Mouse (Mus musculus) skeletal muscle tissue, adult 2 months (tissue): ENCODE results near the gene Rb1.
A peak's percentile ranks its signal among the peaks of the same experiment; 100 is the strongest.

Experiments used
- DNase-seq: peaks from one replicate; pipeline ENCODE4 v3.0.0-alpha.2; 2012; ENCODE audit warnings: low read depth, low spot score

Gene Rb1

DNA sequence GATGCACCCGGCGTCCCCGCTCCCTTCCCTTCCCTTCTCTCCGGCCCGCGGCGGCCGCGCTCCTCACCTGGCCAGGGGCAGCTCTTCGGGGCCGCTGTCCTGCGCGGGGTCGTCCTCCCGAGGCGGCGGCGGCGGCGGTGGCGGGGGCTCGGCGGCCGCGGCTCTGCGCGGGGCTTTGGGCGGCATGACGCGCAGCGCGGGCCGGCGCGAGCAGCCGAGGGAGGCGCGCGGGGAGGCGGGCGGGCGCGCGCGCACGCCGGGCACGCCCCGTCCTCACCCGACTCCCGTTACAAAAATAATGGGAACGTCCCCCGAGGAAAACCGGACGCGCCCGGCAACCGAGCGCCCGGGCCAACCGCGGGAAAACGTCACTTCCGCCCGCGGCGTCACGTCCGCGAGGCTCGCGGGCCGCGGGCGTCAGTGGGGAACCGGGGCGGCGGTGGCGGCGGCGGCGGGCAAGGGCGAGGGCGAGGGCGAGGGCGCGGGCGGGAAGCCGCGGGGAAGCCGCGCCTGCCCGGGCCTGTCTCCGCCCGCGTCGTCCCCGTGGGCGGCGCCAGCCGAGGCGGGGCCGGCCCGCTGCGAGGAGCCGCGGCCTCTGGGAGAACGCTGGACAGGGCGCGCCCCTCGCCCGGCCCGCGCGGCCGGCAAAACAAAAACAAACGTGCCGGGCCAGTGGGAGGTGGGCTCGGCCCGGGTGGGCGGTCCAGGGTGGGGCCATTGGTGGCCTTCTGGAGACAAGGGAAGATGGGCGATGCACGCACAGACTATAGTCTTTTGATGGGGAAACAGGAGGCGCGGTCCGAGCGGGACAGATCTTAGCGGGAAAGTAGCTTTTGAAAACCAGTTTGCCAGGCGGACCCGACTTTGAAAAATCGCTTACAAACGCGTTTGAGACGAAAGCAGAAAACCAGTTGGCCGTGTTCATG, at the start of gene Rb1:
Gene Rb1, minus strand, starts transcription at position 367 of the 926 bp plus-strand sequence.
- DNase-seq = peak; percentile 76

- peak; percentile 59 for DNase-seq
Measured at GRCm38 (mm10) chr14:73374315-73374890, 48.8 kb upstream of the Rb1 start.

GRCm38 (mm10) chr14:73373606-73374005, 48.0 kb upstream of the Rb1 start:
- DNase-seq = no peak

DNA sequence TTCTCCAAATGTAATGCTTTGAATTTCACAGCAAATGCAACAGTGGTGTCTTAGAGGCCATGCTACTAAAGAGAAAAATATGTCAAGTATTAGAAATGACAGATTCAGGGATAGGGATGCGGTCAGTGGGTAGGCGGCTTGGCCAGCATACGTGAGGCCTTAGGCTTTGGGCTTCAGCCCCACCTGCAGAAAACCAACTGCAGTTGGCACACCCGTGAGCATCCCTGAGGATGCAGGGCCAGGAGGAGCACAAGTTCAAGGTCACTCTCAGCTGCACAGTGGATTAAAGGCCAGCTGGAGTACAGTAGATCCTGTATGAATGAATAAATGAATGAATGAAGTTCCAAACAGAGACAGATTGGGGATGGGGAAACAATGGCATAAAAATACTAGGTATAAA, 47.4 kb upstream of the Rb1 start:
- DNase-seq = no peak

- DNase-seq = no peak
Measured at GRCm38 (mm10) chr14:73371577-73371976, 46.0 kb upstream of the Rb1 start.

- no peak for DNase-seq
Measured at GRCm38 (mm10) chr14:73370695-73371372, 45.2 kb upstream of the Rb1 start.

DNA sequence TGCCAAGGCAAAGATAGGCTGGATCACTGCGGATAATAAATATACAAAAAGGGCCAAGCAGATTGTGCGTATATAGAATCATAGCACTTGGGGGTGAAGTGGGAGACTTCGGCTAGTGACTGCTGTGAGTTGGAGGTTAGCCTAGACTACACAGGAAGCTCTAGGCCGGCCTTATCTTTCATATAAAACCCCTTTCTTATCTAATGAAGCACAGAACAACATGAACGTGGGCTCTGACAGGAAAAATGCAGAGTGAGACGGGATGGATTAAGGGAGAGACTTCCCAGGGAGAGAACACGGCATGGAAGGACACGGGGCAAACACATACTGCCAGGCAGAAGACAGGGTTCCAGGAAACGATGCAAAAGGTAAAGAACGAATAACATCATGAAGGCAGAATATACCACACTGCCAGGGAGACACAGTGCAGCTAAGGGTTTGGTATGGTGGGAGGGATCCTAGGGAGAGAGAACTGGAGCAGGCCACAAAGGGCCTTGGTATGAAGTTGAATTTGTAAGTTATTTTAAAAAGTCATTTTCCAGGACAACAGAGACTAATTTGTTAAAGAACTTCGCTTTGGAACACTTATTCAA, 44.6 kb upstream of the Rb1 start:
- DNase-seq = no peak

DNA sequence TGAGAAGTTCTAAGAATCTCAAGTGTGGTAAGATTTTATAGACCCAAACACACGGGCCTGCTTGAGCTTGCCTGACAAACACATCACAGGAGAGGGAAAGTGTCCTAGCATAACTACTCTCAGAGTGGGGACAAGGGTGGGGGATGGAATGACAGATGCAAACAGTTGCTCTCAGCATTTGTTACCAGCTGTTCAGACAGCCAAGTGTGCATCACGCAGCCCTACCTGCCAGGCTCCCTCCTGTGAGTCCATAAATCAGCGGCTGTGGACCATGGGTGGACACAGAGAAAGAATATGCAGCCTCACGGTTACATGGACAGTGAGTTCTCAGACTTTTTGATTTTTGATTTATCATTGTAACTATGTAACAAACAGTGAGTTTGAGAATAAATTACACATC, 44.0 kb upstream of the Rb1 start:
- peak; percentile 62 for DNase-seq

DNA sequence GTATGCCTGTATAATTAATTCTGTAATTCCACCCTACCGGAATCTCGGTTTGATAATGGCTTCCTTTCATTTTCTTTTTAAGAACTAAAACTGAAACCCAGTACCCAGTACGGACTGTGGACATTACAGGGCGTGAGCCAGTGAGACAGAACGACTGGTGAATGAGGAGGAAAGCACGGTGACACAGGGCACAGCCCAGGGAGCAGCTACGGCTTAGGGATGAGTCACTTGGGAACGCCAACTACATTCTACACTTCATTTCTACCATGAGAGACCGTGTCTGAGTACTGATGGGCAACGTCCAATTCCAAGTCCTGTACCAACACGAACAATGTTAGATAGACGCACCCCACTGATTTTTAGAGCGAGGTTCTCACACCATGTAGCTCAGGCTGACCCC, 43.3 kb upstream of the Rb1 start:
- no peak for DNase-seq

DNA sequence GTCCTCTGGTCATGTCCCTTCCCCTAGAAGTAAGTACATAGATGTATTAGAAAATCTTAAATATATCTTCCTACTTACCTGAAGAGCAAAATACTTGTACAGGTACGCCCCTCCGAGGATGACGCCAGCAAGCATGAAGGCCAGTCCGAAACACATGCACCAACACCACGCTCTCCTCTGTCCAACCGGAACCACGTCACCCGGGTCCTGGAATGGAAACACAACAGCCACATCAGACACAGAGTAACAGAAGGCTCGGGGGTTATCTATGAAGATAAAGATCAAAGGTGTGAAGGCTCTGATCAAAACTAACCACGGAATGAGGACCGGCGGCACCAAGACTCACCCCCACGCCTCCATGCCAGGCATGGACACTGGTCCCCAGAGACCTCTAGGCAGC, 42.6 kb upstream of the Rb1 start:
- no peak for DNase-seq

GRCm38 (mm10) chr14:73366278-73366677, 40.7 kb upstream of the Rb1 start:
- no peak for DNase-seq

DNA sequence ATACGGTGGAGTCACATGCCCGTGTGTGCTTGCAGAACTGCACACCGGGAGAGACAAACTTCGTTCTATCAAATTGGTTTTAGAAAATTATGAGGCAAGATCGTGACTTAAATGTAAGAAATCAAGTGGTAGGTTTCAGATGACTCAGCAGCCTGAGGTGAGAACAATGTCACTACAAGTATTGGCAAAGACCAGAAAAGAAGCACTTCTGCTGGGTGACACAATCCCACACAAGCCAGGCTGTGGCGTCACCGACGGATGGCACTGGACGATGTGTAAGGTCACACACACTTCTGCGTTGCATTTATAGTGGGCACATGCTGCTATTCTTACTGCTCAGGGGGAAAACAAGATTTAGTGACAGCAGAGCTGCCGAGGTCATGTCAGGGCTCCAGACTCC, 38.2 kb upstream of the Rb1 start:
- no peak for DNase-seq

GRCm38 (mm10) chr14:73354700-73355099, 29.1 kb upstream of the Rb1 start:
- DNase-seq = no peak

DNA sequence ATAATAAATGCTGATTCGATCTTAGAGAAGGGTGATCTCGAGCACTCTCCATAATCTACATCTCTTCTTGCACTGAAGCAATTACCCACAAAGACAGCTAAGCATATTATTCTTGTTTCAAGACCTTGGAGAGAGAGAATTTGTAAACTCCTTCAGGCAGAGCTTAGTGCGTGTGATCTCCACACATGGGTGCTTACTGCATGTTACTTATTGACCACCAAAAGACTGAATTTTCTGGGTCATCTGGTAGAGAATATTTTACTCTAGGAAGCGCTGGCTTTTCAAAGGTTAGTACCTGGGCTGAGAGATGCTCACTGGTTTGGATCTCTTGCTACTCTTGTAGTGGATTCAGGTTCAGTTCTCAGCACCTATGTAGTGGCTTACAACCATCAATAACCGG, 25.5 kb upstream of the Rb1 start:
- no peak for DNase-seq

DNA sequence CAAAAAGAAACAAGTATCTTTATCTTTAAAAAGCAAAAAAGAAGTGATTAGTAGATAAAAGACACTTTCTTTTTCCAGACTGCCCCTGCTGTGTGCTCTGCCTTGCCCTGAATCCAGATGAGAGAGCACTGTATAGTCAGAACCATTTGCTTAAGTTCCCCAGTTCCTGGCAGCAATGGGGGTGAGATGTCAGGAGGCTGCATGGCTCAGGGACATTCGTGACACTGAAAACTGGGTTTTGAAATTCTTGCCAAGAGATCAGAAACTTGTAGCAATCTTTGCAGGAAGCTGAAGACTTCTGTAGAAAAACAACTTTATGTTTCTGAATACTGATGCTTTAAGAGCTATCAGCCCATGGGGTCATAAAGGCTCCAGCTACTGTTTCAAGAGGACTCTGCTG, 24.4 kb upstream of the Rb1 start:
- no peak for DNase-seq

DNA sequence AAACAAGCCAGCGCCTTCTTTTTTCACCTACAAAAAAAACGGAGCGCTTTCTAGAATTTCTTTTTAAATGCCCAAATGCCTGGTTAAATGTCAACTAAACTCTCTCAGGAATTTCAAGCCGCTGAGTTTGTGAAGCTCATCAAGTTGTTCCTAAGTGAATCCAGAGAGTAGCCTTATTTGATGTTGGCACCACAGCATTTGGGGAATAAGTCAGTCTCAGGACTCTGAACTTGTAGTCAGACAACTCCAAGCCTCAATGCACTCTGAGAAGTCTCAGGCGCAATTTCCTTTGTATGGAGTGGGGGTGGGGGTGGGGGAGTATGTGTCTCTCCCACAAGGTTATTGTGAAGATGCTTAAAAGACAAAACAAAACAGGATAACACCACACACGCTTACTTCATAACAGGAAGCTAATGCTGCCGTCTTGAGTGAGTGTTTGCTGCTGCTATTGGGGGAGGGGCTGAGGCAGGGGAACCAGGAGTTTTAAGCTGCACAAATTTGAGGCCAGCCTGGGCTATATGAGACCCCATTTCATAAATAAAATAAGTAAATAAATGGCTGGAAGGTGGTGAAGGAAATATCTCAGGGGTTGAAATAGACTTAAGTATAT, 23.5 kb upstream of the Rb1 start:
- DNase-seq = no peak

DNA sequence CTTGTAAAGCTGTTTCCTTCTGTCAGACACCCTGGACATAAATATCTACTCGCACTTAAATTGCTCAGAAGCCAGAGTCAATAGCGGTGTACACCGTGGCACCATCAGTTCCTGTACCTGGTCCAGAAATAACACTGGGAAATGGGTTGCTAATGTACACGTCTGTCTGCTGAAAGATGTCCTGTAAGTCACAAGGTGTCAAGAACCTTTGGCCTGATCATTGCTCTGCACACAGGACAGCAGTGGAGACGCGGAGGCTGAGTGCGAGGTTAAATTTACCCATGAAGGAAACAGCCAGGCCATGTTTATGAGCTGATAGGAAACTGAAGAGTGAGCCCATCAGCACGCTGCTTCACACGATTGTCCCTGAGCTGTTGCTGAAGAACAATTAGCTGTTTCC, 21.7 kb upstream of the Rb1 start:
- no peak for DNase-seq

GRCm38 (mm10) chr14:73345614-73346013, 20.0 kb upstream of the Rb1 start:
- no peak for DNase-seq

GRCm38 (mm10) chr14:73340051-73340755, 14.6 kb upstream of the Rb1 start:
- DNase-seq = no peak

DNA sequence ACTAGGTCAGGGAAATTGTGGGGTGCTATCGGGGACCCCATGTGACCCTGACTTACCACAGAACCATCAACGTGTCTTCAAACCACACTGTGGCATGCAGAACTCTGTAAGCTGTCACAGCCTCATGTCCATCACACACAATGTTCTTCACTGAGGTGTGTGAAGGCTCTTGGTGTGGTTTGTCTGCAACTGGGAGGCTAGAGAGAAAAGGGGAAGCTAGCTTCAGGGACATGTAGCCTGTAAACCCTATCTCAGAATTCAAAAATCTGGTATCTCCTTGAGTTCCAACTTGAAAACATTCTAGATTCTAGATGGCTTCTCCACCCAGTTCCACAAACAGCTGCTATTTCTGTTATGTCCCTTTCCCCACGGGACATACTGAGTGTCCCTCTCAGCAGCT, 14.0 kb upstream of the Rb1 start:
- DNase-seq = no peak
